In the genomic region with DNA sequence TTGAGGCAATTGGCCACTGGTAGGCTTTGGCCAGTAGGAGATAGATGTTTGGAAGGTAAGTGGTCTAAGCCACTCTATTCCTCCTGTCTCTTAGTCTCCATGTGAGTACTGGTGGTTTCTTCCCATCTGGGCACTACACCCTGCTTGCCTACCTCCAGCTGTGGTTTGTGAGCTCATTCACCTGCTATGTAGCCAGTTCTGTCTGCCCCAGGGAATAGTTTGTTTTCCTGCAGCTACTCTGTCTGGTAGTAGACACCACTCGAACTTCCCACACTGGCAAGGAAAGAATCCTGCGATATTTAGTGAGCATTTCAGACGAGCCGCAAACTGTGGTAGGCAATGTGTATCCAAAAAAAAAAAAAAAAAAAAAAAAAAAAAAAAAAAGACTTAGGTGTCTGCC, we compare ENCODE assay signal across 17 mouse cellular contexts.
"Had no signal": no experiment of that assay in that cellular context is flagged by ENCODE, and none has a peak within 500 bp of the region (broad histone marks: within the 10 kb centered on the region; RNA-seq: fewer than 3 reads in every experiment).

No protein-coding gene starts in this region.

- H3K27me3 ChIP-seq: lung, embryonic 15.5 days; megakaryocyte, embryonic 14.5 days; midbrain, embryonic 13.5 days; midbrain, embryonic 15.5 days; neural tube, embryonic 12.5 days; stomach, embryonic 15.5 days had no signal

- H3K36me3 ChIP-seq: lung, embryonic 15.5 days; midbrain, embryonic 13.5 days; midbrain, embryonic 15.5 days; neural tube, embryonic 12.5 days; stomach, embryonic 15.5 days had no signal

- H3K4me2 ChIP-seq: lung, embryonic 15.5 days; midbrain, embryonic 11.5 days; midbrain, embryonic 13.5 days; midbrain, embryonic 15.5 days; neural tube, embryonic 12.5 days; stomach, embryonic 15.5 days had no signal

- DNase-seq: liver, postnatal 0 days; lung, adult 2 months; lung, postnatal 14 days; lung, postnatal 36 days; right cerebral cortex, postnatal 14 days; thymus, adult 2 months; thymus, postnatal 14 days; thymus, postnatal 36 days had no signal

- H3K4me3 ChIP-seq: lung, embryonic 15.5 days; megakaryocyte, embryonic 14.5 days; midbrain, embryonic 13.5 days; midbrain, embryonic 15.5 days; neural tube, embryonic 12.5 days; stomach, embryonic 15.5 days had no signal

- H3K27ac ChIP-seq: lung, embryonic 15.5 days; midbrain, embryonic 13.5 days; midbrain, embryonic 15.5 days; neural tube, embryonic 12.5 days; stomach, embryonic 15.5 days; stomach, postnatal 0 days had no signal

- H3K9ac ChIP-seq: liver, postnatal 0 days; lung, embryonic 15.5 days; midbrain, embryonic 13.5 days; midbrain, embryonic 15.5 days; neural tube, embryonic 12.5 days; stomach, embryonic 15.5 days had no signal

- H3K9me3 ChIP-seq: lung, embryonic 15.5 days; midbrain, embryonic 13.5 days; neural tube, embryonic 12.5 days; stomach, embryonic 15.5 days had no signal

- ATAC-seq: liver, postnatal 0 days; lung, postnatal 0 days; midbrain, embryonic 13.5 days; midbrain, embryonic 15.5 days had no signal

- H3K4me1 ChIP-seq: megakaryocyte, embryonic 14.5 days; midbrain, embryonic 13.5 days; midbrain, embryonic 15.5 days; neural tube, embryonic 12.5 days; stomach, embryonic 15.5 days had no signal
